Mouse (Mus musculus) lung, adult 18-20 months (tissue): ENCODE measurements around the gene Acpp.

Source experiments
- DNase-seq, 2 experiments: peaks; one replicate each; pipeline ENCODE4 v3.0.0; 2022; ENCODE audit warnings: mixed read lengths in 2 of 2

Gene Acpp

GRCm38 (mm10) chr9:104251111-104251510 lies 86.4 kb downstream of the Acpp start:
- DNase-seq = no peak

GRCm38 (mm10) chr9:104247307-104247987 lies 90.1 kb downstream of the Acpp start:
- DNase-seq = no peak

- DNase-seq = no peak
Observed at GRCm38 (mm10) chr9:104243799-104244466, 93.6 kb downstream of the Acpp start.

- DNase-seq = no peak
Observed at GRCm38 (mm10) chr9:104240146-104240545, 97.4 kb downstream of the Acpp start.

- no peak for DNase-seq
Observed at GRCm38 (mm10) chr9:104239076-104239475, 98.5 kb downstream of the Acpp start.
